Mouse (Mus musculus): Measurements from ENCODE around the gene Gtf2e1. TPM values are rescaled to one million over a fixed set of nuclear protein-coding genes. Genes with fewer than 3 reads are reported as not detected.

The Gtf2e1 gene
- polyA plus RNA-seq, 1 experiment: 10.3 TPM

- no peaks in the 10 kb centered on the region for H3K27me3 ChIP-seq (ENCODE audit: control insufficient read depth, insufficient read depth, insufficient read length)
- no peak overlapping the region for H3K4me3 ChIP-seq
- no peak overlapping the region for H3ac ChIP-seq (ENCODE audit: control insufficient read depth, insufficient read length)
- H3K4me2 ChIP-seq (ENCODE audit: low read depth): no peak overlapping the region
- no peak for TF ChIP-seq MYOD1 (IDR thresholded peaks at IDR 0.05; ENCODE audit: control insufficient read depth in 1 of 3, insufficient read length in 2 of 3, low read depth in 2 of 3)
- no peak for TF ChIP-seq REST (IDR thresholded peaks at IDR 0.05; ENCODE audit: insufficient read depth, insufficient read length)
- no peak for TF ChIP-seq USF1 (IDR thresholded peaks at IDR 0.05; ENCODE audit: low read depth)
- TF ChIP-seq SRF (IDR thresholded peaks at IDR 0.05; ENCODE audit: control insufficient read depth, insufficient read length, low read depth): no peak
- TF ChIP-seq E2F4 (IDR thresholded peaks at IDR 0.05; ENCODE audit: insufficient read depth): no peak
- no peak for TF ChIP-seq CEBPB (IDR thresholded peaks at IDR 0.05; ENCODE audit: insufficient read depth, poor library complexity, severe bottlenecking)
- TF ChIP-seq TCF3 (IDR thresholded peaks at IDR 0.05; ENCODE audit: insufficient read length, low read depth): no peak
- no peak for TF ChIP-seq TCF12 (IDR thresholded peaks at IDR 0.05; ENCODE audit: insufficient read depth, poor library complexity, severe bottlenecking)
- no peak for TF ChIP-seq POLR2A (IDR thresholded peaks at IDR 0.05; ENCODE audit: insufficient read length, low read depth)
- no peak for TF ChIP-seq MYOG (IDR thresholded peaks at IDR 0.05; ENCODE audit: control insufficient read depth in 1 of 3, insufficient read depth in 1 of 3, insufficient read length in 2 of 3, low read depth in 2 of 3)
- no peak for TF ChIP-seq POLR2AphosphoS2 (IDR thresholded peaks at IDR 0.05; ENCODE audit: insufficient read length, low read depth)
- TF ChIP-seq MAX (IDR thresholded peaks at IDR 0.05; ENCODE audit: low read depth): no peak
- peaks cover 22% of the 10 kb centered on the region for H3K36me3 ChIP-seq (ENCODE audit: control insufficient read depth, insufficient read depth)
- no peaks in the 10 kb centered on the region for H3K79me2 ChIP-seq (ENCODE audit: control insufficient read depth, insufficient read depth)
Observed at GRCm38 (mm10) chr16:37518662-37519061, 20.9 kb downstream of the Gtf2e1 start.

GRCm38 (mm10) chr16:37517596-37518211, 21.9 kb downstream of the Gtf2e1 start:
- Histone ChIP-seq H3K4me2 (ENCODE audit: low read depth) (no peak overlapping the region), H3K4me3 (no peak overlapping the region), H3ac (ENCODE audit: control insufficient read depth, insufficient read length) (no peak overlapping the region), H3K79me2 (ENCODE audit: control insufficient read depth, insufficient read depth) (no peaks in the 10 kb centered on the region), H3K27me3 (ENCODE audit: control insufficient read depth, insufficient read depth, insufficient read length) (no peaks in the 10 kb centered on the region), H3K36me3 (ENCODE audit: control insufficient read depth, insufficient read depth) (peaks cover 19% of the 10 kb centered on the region)
- TF ChIP-seq MAX (IDR thresholded peaks at IDR 0.05; ENCODE audit: low read depth) (no peak), SRF (IDR thresholded peaks at IDR 0.05; ENCODE audit: control insufficient read depth, insufficient read length, low read depth) (no peak), CEBPB (IDR thresholded peaks at IDR 0.05; ENCODE audit: insufficient read depth, poor library complexity, severe bottlenecking) (no peak), MYOG (IDR thresholded peaks at IDR 0.05; ENCODE audit: control insufficient read depth in 1 of 3, insufficient read depth in 1 of 3, insufficient read length in 2 of 3, low read depth in 2 of 3) (no peak), MYOD1 (IDR thresholded peaks at IDR 0.05; ENCODE audit: control insufficient read depth in 1 of 3, insufficient read length in 2 of 3, low read depth in 2 of 3) (no peak), E2F4 (IDR thresholded peaks at IDR 0.05; ENCODE audit: insufficient read depth) (no peak), TCF3 (IDR thresholded peaks at IDR 0.05; ENCODE audit: insufficient read length, low read depth) (no peak), TCF12 (IDR thresholded peaks at IDR 0.05; ENCODE audit: insufficient read depth, poor library complexity, severe bottlenecking) (no peak), POLR2A (IDR thresholded peaks at IDR 0.05; ENCODE audit: insufficient read length, low read depth) (no peak), POLR2AphosphoS2 (IDR thresholded peaks at IDR 0.05; ENCODE audit: insufficient read length, low read depth) (no peak), USF1 (IDR thresholded peaks at IDR 0.05; ENCODE audit: low read depth) (no peak), REST (IDR thresholded peaks at IDR 0.05; ENCODE audit: insufficient read depth, insufficient read length) (no peak)

GRCm38 (mm10) chr16:37516376-37516993, 23.1 kb downstream of the Gtf2e1 start:
- Histone ChIP-seq H3K4me2 (ENCODE audit: low read depth) (no peak overlapping the region), H3ac (ENCODE audit: control insufficient read depth, insufficient read length) (no peak overlapping the region), H3K27me3 (ENCODE audit: control insufficient read depth, insufficient read depth, insufficient read length) (no peaks in the 10 kb centered on the region), H3K36me3 (ENCODE audit: control insufficient read depth, insufficient read depth) (peaks cover 19% of the 10 kb centered on the region), H3K79me2 (ENCODE audit: control insufficient read depth, insufficient read depth) (no peaks in the 10 kb centered on the region), H3K4me3 (no peak overlapping the region)
- no peak for TF ChIP-seq TCF12 (IDR thresholded peaks at IDR 0.05; ENCODE audit: insufficient read depth, poor library complexity, severe bottlenecking)
- TF ChIP-seq POLR2A (IDR thresholded peaks at IDR 0.05; ENCODE audit: insufficient read length, low read depth): no peak
- TF ChIP-seq USF1 (IDR thresholded peaks at IDR 0.05; ENCODE audit: low read depth): no peak

GRCm38 (mm10) chr16:37514644-37515043, 24.9 kb downstream of the Gtf2e1 start:
- H3K36me3 ChIP-seq (ENCODE audit: control insufficient read depth, insufficient read depth): peaks cover 18% of the 10 kb centered on the region

GRCm38 (mm10) chr16:37511489-37511888, 28.1 kb downstream of the Gtf2e1 start:
- H3ac ChIP-seq (ENCODE audit: control insufficient read depth, insufficient read length): no peak overlapping the region
- TF ChIP-seq MYOG (IDR thresholded peaks at IDR 0.05; ENCODE audit: control insufficient read depth in 1 of 3, insufficient read depth in 1 of 3, insufficient read length in 2 of 3, low read depth in 2 of 3) (peak in 2 of 3 experiments; percentile 73 to 90), MYOD1 (IDR thresholded peaks at IDR 0.05; ENCODE audit: control insufficient read depth in 1 of 3, insufficient read length in 2 of 3, low read depth in 2 of 3) (peak in 2 of 3 experiments; percentile 65 to 66), TCF3 (IDR thresholded peaks at IDR 0.05; ENCODE audit: insufficient read length, low read depth) (peak; percentile 25), E2F4 (IDR thresholded peaks at IDR 0.05; ENCODE audit: insufficient read depth) (no peak), MAX (IDR thresholded peaks at IDR 0.05; ENCODE audit: low read depth) (no peak), USF1 (IDR thresholded peaks at IDR 0.05; ENCODE audit: low read depth) (no peak)
- no peaks in the 10 kb centered on the region for H3K27me3 ChIP-seq (ENCODE audit: control insufficient read depth, insufficient read depth, insufficient read length)
- no peak overlapping the region for H3K4me2 ChIP-seq (ENCODE audit: low read depth)
- no peak overlapping the region for H3K4me3 ChIP-seq
- H3K36me3 ChIP-seq (ENCODE audit: control insufficient read depth, insufficient read depth): peaks cover 10% of the 10 kb centered on the region
- H3K79me2 ChIP-seq (ENCODE audit: control insufficient read depth, insufficient read depth): no peaks in the 10 kb centered on the region

More at GRCm38 (mm10) chr16:37514644-37515043, 24.9 kb downstream of the Gtf2e1 start:
- Histone ChIP-seq H3ac (ENCODE audit: control insufficient read depth, insufficient read length) (no peak overlapping the region), H3K4me2 (ENCODE audit: low read depth) (no peak overlapping the region), H3K4me3 (no peak overlapping the region), H3K79me2 (ENCODE audit: control insufficient read depth, insufficient read depth) (no peaks in the 10 kb centered on the region), H3K27me3 (ENCODE audit: control insufficient read depth, insufficient read depth, insufficient read length) (no peaks in the 10 kb centered on the region)
- TF ChIP-seq SRF (IDR thresholded peaks at IDR 0.05; ENCODE audit: control insufficient read depth, insufficient read length, low read depth): no peak
- TF ChIP-seq POLR2A (IDR thresholded peaks at IDR 0.05; ENCODE audit: insufficient read length, low read depth): no peak
- TF ChIP-seq POLR2AphosphoS2 (IDR thresholded peaks at IDR 0.05; ENCODE audit: insufficient read length, low read depth): no peak
- no peak for TF ChIP-seq MYOD1 (IDR thresholded peaks at IDR 0.05; ENCODE audit: control insufficient read depth in 1 of 3, insufficient read length in 2 of 3, low read depth in 2 of 3)
